Mouse (Mus musculus) kidney, adult 2 months (tissue): ENCODE measurements at regions not wholly inside any gene's neighbourhood (a gene's known extent, or its start where the extent isn't known, plus 50 kb on each side); places are given as distances from the start of the nearest gene placed in this dataset.
A peak's percentile ranks its signal among the peaks of the same experiment; 100 is the strongest.

Experiments used
- DNase-seq: peaks from one replicate; pipeline ENCODE4 v3.0.0; 2021
- H3K27ac ChIP-seq: fragments of 200-500 bp; 2 replicates; pipeline ENCODE4 v1.5.1; 2012; ENCODE audit warnings: low read depth, low read length, control low read depth, inconsistent platforms; ENCODE audit not compliant: insufficient read depth
- H3K27me3 ChIP-seq: fragments of 200-500 bp; replicated peaks from 2 replicates; pipeline ENCODE4 v1.6.1; 2012; ENCODE audit warnings: mild to moderate bottlenecking, moderate library complexity, low read length, inconsistent platforms; ENCODE audit not compliant: control insufficient read depth, insufficient read depth
- H3K36me3 ChIP-seq: fragments of 200-500 bp; 2 replicates; pipeline ENCODE4 v1.6.1; 2012; ENCODE audit warnings: mild to moderate bottlenecking, moderate library complexity, low read length, inconsistent platforms; ENCODE audit not compliant: control insufficient read depth, insufficient read depth
- H3K4me1 ChIP-seq: fragments of 200-500 bp; 2 replicates; pipeline ENCODE4 v1.6.1; 2011; ENCODE audit warnings: low read length; ENCODE audit not compliant: control insufficient read depth, insufficient read depth
- H3K4me3 ChIP-seq: fragments of 200-500 bp; 2 replicates; pipeline ENCODE4 v1.5.1; 2011; ENCODE audit warnings: mild to moderate bottlenecking, low read depth, low read length, control low read depth; ENCODE audit not compliant: insufficient read depth
- CTCF ChIP-seq: fragments of 200-500 bp; conservative IDR thresholded peaks from 2 replicates; pipeline ENCODE4 v1.5.1; 2011; ENCODE audit warnings: low read depth, mild to moderate bottlenecking, control low read depth, low read length, moderate library complexity, mixed read lengths; ENCODE audit not compliant: insufficient read depth, insufficient read length
- POLR2A ChIP-seq: fragments of 200-500 bp; IDR thresholded peaks from one replicate; pipeline ENCODE4 v1.6.1; 2011; ENCODE audit warnings: low read depth, low read length, control low read depth
- WGBS: fragments of 180-500 bp; shearing (Covaris S2); methylation state at CpG from one replicate; pipeline ENCODE4 v1.1.7; 2018; 5-methylcytosine and 5-hydroxymethylcytosine counted together

- Histone ChIP-seq H3K4me3 (no peak overlapping the region), H3K27me3 (no peaks in the 10 kb centered on the region), H3K36me3 (no peaks in the 10 kb centered on the region), H3K27ac (no peak overlapping the region), H3K4me1 (no peaks in the 10 kb centered on the region; the same call in 1 of the 2 replicates)
- TF ChIP-seq POLR2A (no peak), CTCF (peak; percentile 29; the same call in 1 of the 2 replicates)
- 86% methylated on average over 3 of the region's 3 CpGs for WGBS
- DNase-seq, result no peak
These were observed 323.0 kb downstream of the Klf5 start for GRCm38 (mm10) chr14:99621538-99621937.

- no peak for DNase-seq
- H3K36me3 ChIP-seq, result no peaks in the 10 kb centered on the region
- no peak overlapping the region for H3K4me3 ChIP-seq
- TF ChIP-seq CTCF (no peak), POLR2A (no peak)
- H3K27ac ChIP-seq, result no peak overlapping the region
- WGBS, result 68% methylated on average over 10 of the region's 10 CpGs
- no peaks in the 10 kb centered on the region for H3K27me3 ChIP-seq
- H3K4me1 ChIP-seq, result no peaks in the 10 kb centered on the region
These were observed 326.2 kb downstream of the Klf5 start for GRCm38 (mm10) chr14:99624380-99625327.

GRCm38 (mm10) chr14:99627615-99628014, 329.1 kb downstream of the Klf5 start:
- no peaks in the 10 kb centered on the region for H3K27me3 ChIP-seq
- no peak overlapping the region for H3K27ac ChIP-seq
- no peaks in the 10 kb centered on the region for H3K4me1 ChIP-seq
- H3K36me3 ChIP-seq, result no peaks in the 10 kb centered on the region
- DNase-seq, result no peak
- no peak overlapping the region for H3K4me3 ChIP-seq
- WGBS, result 62% methylated on average over 1 of the region's 1 CpGs
- TF ChIP-seq POLR2A (no peak), CTCF (no peak)

- Histone ChIP-seq H3K36me3 (no peaks in the 10 kb centered on the region), H3K27me3 (no peaks in the 10 kb centered on the region), H3K4me3 (no peak overlapping the region), H3K4me1 (no peaks in the 10 kb centered on the region), H3K27ac (no peak overlapping the region)
- TF ChIP-seq POLR2A, result no peak
- TF ChIP-seq CTCF, result no peak
- no peak for DNase-seq
- 31% methylated on average over 10 of the region's 10 CpGs for WGBS
These were observed 332.6 kb downstream of the Klf5 start for GRCm38 (mm10) chr14:99631092-99631491.

GRCm38 (mm10) chr14:99632444-99632843, 334.0 kb downstream of the Klf5 start:
- no peaks in the 10 kb centered on the region for H3K4me1 ChIP-seq
- 52% methylated on average over 4 of the region's 4 CpGs for WGBS
- DNase-seq, result no peak
- TF ChIP-seq POLR2A, result no peak
- TF ChIP-seq CTCF, result no peak
- no peak overlapping the region for H3K4me3 ChIP-seq
- no peaks in the 10 kb centered on the region for H3K27me3 ChIP-seq
- H3K36me3 ChIP-seq, result no peaks in the 10 kb centered on the region
- no peak overlapping the region for H3K27ac ChIP-seq

- no peak for DNase-seq
- Histone ChIP-seq H3K4me1 (no peaks in the 10 kb centered on the region), H3K4me3 (no peak overlapping the region), H3K27ac (no peak overlapping the region), H3K36me3 (no peaks in the 10 kb centered on the region), H3K27me3 (no peaks in the 10 kb centered on the region)
- WGBS, result 87% methylated on average over 4 of the region's 4 CpGs
- TF ChIP-seq CTCF, result no peak
- no peak for TF ChIP-seq POLR2A
These were observed 337.2 kb downstream of the Klf5 start for GRCm38 (mm10) chr14:99635556-99636150.
